Mouse (Mus musculus): ENCODE measurements around the gene Ddx55.

- TF ChIP-seq POLR2A (IDR thresholded peaks at IDR 0.05; ENCODE audit: borderline replicate concordance, insufficient read depth, low read length) (no peak), CTCF (IDR thresholded peaks at IDR 0.05; ENCODE audit: borderline replicate concordance, insufficient read depth, low read depth, low read length) (no peak)
Measured at GRCm38 (mm10) chr5:124540383-124540786, 12.3 kb upstream of the Ddx55 start, which contains the start of gene Tmed2.

All from cerebellum, adult 2 months (tissue).